Mouse (Mus musculus) heart, postnatal 36 days (tissue): Measurements from ENCODE around the gene Rtraf. TPM values are rescaled to one million over a fixed set of nuclear protein-coding genes. Genes with fewer than 3 reads are reported as not detected.

Experiments
- DNase-seq, 2 experiments: peaks; one replicate each; pipeline ENCODE4 v3.0.0; 2021 to 2022
- intact Hi-C: fragments of 180-260 bp; cut with DNase I; formaldehyde crosslinking; loops from one replicate; pipeline ENCODE4 v1.15.1; 2025
- total RNA-seq, 2 experiments: library from RNA; stranded (reverse); gene quantifications; 2 replicates each; pipeline ENCODE4 v1.2.3; 2021

Rtraf gene
- total RNA-seq, 2 experiments from 2014 or later = 71.0 to 75.8 TPM

DNA sequence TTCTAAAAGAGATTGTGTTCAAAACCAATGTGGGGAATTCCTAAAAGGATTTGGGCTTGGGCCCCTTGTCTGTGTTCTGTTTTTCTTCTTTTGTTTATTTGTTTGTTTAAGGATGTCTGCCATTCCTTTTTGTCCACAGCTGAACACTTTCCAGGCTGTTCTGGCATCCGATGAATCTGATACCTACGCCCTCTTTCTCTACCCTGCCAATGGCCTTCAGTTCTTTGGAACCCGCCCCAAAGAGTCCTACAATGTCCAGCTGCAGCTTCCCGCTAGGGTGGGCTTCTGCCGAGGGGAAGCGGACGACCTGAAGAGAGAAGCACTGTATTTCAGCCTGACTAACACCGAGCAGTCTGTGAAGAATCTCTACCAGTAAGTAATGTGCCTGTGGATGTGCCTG, 60.1 kb downstream of the Rtraf start:
- no peak for DNase-seq
- intact Hi-C loops = no loop called here

- intact Hi-C loops = no loop called here
- DNase-seq = no peak
Observed at GRCm38 (mm10) chr14:19762014-19762413, 61.6 kb downstream of the Rtraf start.

Other genes starting within 250 kb of the Rtraf start
- gene Gm2237, start 238.7 kb downstream of the Rtraf start, total RNA-seq = under 1 TPM; 0.33 to 0.43 TPM
- gene Gm5458, start 221.2 kb downstream of the Rtraf start, total RNA-seq = not detected
- 10 to 100 TPM; 35.0 to 36.3 TPM for gene Nid2, start 72.6 kb downstream of the Rtraf start, total RNA-seq
- 10 to 100 TPM in 1 of 2 experiments, 1 to 10 TPM in 1; 8.7 to 13.6 TPM for gene Gng2, start 153.8 kb upstream of the Rtraf start, total RNA-seq